ENCODE assay signal across 8 mouse cellular contexts in genomic region chr6:137754857-137755232, GRCm38 (mm10). TPM values are rescaled to one million over a fixed set of nuclear protein-coding genes. Genes with fewer than 3 reads are reported as not detected.
DNase-seq lines count a peak whose midpoint lies in the region; ATAC-seq and TF ChIP-seq lines count a peak whose summit lies in the region.

No protein-coding gene starts in this region.

- no peak for DNase-seq in layer of hippocampus, adult 2 months (ENCODE audit: low spot score in 2 of 2)
- no peak for DNase-seq in layer of hippocampus, postnatal 36 days
- DNase-seq in embryonic facial prominence, embryonic 10.5 days (ENCODE audit: low spot score): no peak
- DNase-seq in hindbrain, postnatal 0 days (ENCODE audit: low spot score): no peak
- no peak for DNase-seq in midbrain, postnatal 0 days (ENCODE audit: low spot score)
- no peak for DNase-seq in layer of hippocampus, adult 9-10 months (ENCODE audit: low spot score)
- DNase-seq in gastrocnemius, postnatal 14 days: no peak
- no peak for DNase-seq in left cerebral cortex, postnatal 25 days (ENCODE audit: low spot score in 2 of 2)

- peak overlapping the region; percentile 79 for H3K4me3 ChIP-seq in layer of hippocampus, adult 2 months
- H3K4me3 ChIP-seq in embryonic facial prominence, embryonic 10.5 days: peak overlapping the region; percentile 81
- H3K4me3 ChIP-seq in hindbrain, postnatal 0 days (ENCODE audit: low read length): peak overlapping the region; percentile 59
- H3K4me3 ChIP-seq in midbrain, postnatal 0 days (ENCODE audit: low read depth, low read length): peak overlapping the region; percentile 52

- H3K36me3 ChIP-seq in embryonic facial prominence, embryonic 10.5 days (replicated peaks): peaks cover 31% of the 10 kb centered on the region
- peaks cover 6% of the 10 kb centered on the region for H3K36me3 ChIP-seq in hindbrain, postnatal 0 days (ENCODE audit: insufficient read depth, low read length)
- H3K36me3 ChIP-seq in midbrain, postnatal 0 days (ENCODE audit: insufficient read depth, low read length): peaks cover 14% of the 10 kb centered on the region

- no peak for TF ChIP-seq CTCF in layer of hippocampus, adult 2 months (conservative IDR thresholded peaks at IDR 0.05)
- no peak for TF ChIP-seq CTCF in hindbrain, postnatal 0 days (IDR thresholded peaks at IDR 0.05; ENCODE audit: low read depth)
- no peak for TF ChIP-seq CTCF in midbrain, postnatal 0 days (IDR thresholded peaks at IDR 0.05)

- 8% methylated on average over 8 of the region's 8 CpGs for WGBS in embryonic facial prominence, embryonic 10.5 days
- 5% methylated on average over 8 of the region's 8 CpGs for WGBS in hindbrain, postnatal 0 days
- WGBS in midbrain, postnatal 0 days: 6% methylated on average over 8 of the region's 8 CpGs

- H3K27me3 ChIP-seq in embryonic facial prominence, embryonic 10.5 days (replicated peaks; ENCODE audit: low read depth, poor library complexity, severe bottlenecking): no peaks in the 10 kb centered on the region
- H3K27me3 ChIP-seq in hindbrain, postnatal 0 days (ENCODE audit: insufficient read depth, low read length): no peaks in the 10 kb centered on the region
- H3K27me3 ChIP-seq in midbrain, postnatal 0 days (ENCODE audit: insufficient read depth, low read length): no peaks in the 10 kb centered on the region

- peak overlapping the region; percentile 69; the same call in 1 of the 2 replicates for H3K27ac ChIP-seq in layer of hippocampus, adult 2 months
- peak overlapping the region; percentile 90 for H3K27ac ChIP-seq in embryonic facial prominence, embryonic 10.5 days (replicated peaks)
- no peak overlapping the region for H3K27ac ChIP-seq in hindbrain, postnatal 0 days
- no peak overlapping the region for H3K27ac ChIP-seq in midbrain, postnatal 0 days (ENCODE audit: low read depth, low read length)

- intact Hi-C loops in gastrocnemius, postnatal 14 days (cut with DNase I; ENCODE audit: low total_unique reads): no loop called here
- intact Hi-C loops in left cerebral cortex, postnatal 25 days (cut with DNase I): no loop called here

- ATAC-seq in hindbrain, postnatal 0 days: no peak
- no peak for ATAC-seq in midbrain, postnatal 0 days (ENCODE audit: low FRiP score)

- H3K4me2 ChIP-seq in hindbrain, postnatal 0 days (ENCODE audit: low read depth, low read length): peak overlapping the region; percentile 86
- H3K4me2 ChIP-seq in midbrain, postnatal 0 days (ENCODE audit: low read depth, low read length, poor library complexity, severe bottlenecking): peak overlapping the region; percentile 91

- peaks cover 21% of the 10 kb centered on the region for H3K4me1 ChIP-seq in embryonic facial prominence, embryonic 10.5 days
- H3K4me1 ChIP-seq in hindbrain, postnatal 0 days (ENCODE audit: insufficient read depth, low read length): no peaks in the 10 kb centered on the region
- H3K4me1 ChIP-seq in midbrain, postnatal 0 days (ENCODE audit: insufficient read depth, low read length): no peaks in the 10 kb centered on the region

- H3K9me3 ChIP-seq in embryonic facial prominence, embryonic 10.5 days: no peaks in the 10 kb centered on the region
- no peaks in the 10 kb centered on the region for H3K9me3 ChIP-seq in hindbrain, postnatal 0 days (ENCODE audit: low read length)
- H3K9me3 ChIP-seq in midbrain, postnatal 0 days (ENCODE audit: low read length): no peaks in the 10 kb centered on the region

- H3K9ac ChIP-seq in hindbrain, postnatal 0 days (replicated peaks; ENCODE audit: low read length): peak overlapping the region; percentile 51
- H3K9ac ChIP-seq in midbrain, postnatal 0 days (replicated peaks; ENCODE audit: low read length, poor library complexity, severe bottlenecking): peak overlapping the region; percentile 52

RNA-seq across cellular contexts. Expression of gene Dera, which starts 0.5 kb away (rescaled TPM):
- 1 to 10 TPM; 5.1 to 6.1 TPM for total RNA-seq in layer of hippocampus, adult 2 months (2021)
- 1 to 10 TPM; 5.5 to 5.6 TPM for total RNA-seq in layer of hippocampus, postnatal 36 days (2021)
- 72.3 and 80.2 TPM in 2 replicates for polyA plus RNA-seq in embryonic facial prominence, embryonic 10.5 days (2016; fragmentation: Nextera tagmentation; extraction: Ambion mirVana)
- total RNA-seq in hindbrain, postnatal 0 days (2014; rRNA removed): 9.1 and 12.1 TPM in 2 replicates
- polyA plus RNA-seq in hindbrain, postnatal 0 days (2015; fragmentation: Nextera tagmentation; extraction: Ambion mirVana): 17.9 and 19.4 TPM in 2 replicates
- 7.3 and 8.7 TPM in 2 replicates for total RNA-seq in midbrain, postnatal 0 days (2014; rRNA removed)
- polyA plus RNA-seq in midbrain, postnatal 0 days (2015; fragmentation: Nextera tagmentation; extraction: Ambion mirVana): 14.2 and 15.6 TPM in 2 replicates
- 10 to 100 TPM; 10.7 to 12.3 TPM for total RNA-seq in gastrocnemius, postnatal 14 days (2021)
- total RNA-seq in left cerebral cortex, postnatal 25 days (2021): 1 to 10 TPM; 4.1 to 4.7 TPM

RNA-seq across cellular contexts. Expression of gene Strap, which starts 20.0 kb away (rescaled TPM):
- 100 to 1,000 TPM; 110 to 112 TPM for total RNA-seq in layer of hippocampus, adult 2 months (2021)
- total RNA-seq in layer of hippocampus, postnatal 36 days (2021): 100 to 1,000 TPM; 118 to 121 TPM
- 221 and 223 TPM in 2 replicates for polyA plus RNA-seq in embryonic facial prominence, embryonic 10.5 days (2016; fragmentation: Nextera tagmentation; extraction: Ambion mirVana)
- total RNA-seq in hindbrain, postnatal 0 days (2014; rRNA removed): 79.0 and 86.6 TPM in 2 replicates
- polyA plus RNA-seq in hindbrain, postnatal 0 days (2015; fragmentation: Nextera tagmentation; extraction: Ambion mirVana): 168 TPM in 2 replicates
- total RNA-seq in midbrain, postnatal 0 days (2014; rRNA removed): 80.9 and 105 TPM in 2 replicates
- 164 and 166 TPM in 2 replicates for polyA plus RNA-seq in midbrain, postnatal 0 days (2015; fragmentation: Nextera tagmentation; extraction: Ambion mirVana)
- 10 to 100 TPM; 72.1 to 73.9 TPM for total RNA-seq in gastrocnemius, postnatal 14 days (2021)
- total RNA-seq in left cerebral cortex, postnatal 25 days (2021): 100 to 1,000 TPM; 112 to 123 TPM

Comparison
In these comparisons a context has a peak if more than half of its experiments do, and no peak if none do; other contexts are left out.
1. H3K27ac ChIP-seq: peak in layer of hippocampus, adult 2 months (single experiment) and embryonic facial prominence, embryonic 10.5 days (single experiment); none in hindbrain, postnatal 0 days (single experiment) and midbrain, postnatal 0 days (single experiment).
2. Peak in every context shown above with its lines, with median percentiles within 50 percentile points of each other: H3K4me3 ChIP-seq.